Mouse (Mus musculus): ENCODE measurements around the gene Alcam.

The Alcam gene

DNA sequence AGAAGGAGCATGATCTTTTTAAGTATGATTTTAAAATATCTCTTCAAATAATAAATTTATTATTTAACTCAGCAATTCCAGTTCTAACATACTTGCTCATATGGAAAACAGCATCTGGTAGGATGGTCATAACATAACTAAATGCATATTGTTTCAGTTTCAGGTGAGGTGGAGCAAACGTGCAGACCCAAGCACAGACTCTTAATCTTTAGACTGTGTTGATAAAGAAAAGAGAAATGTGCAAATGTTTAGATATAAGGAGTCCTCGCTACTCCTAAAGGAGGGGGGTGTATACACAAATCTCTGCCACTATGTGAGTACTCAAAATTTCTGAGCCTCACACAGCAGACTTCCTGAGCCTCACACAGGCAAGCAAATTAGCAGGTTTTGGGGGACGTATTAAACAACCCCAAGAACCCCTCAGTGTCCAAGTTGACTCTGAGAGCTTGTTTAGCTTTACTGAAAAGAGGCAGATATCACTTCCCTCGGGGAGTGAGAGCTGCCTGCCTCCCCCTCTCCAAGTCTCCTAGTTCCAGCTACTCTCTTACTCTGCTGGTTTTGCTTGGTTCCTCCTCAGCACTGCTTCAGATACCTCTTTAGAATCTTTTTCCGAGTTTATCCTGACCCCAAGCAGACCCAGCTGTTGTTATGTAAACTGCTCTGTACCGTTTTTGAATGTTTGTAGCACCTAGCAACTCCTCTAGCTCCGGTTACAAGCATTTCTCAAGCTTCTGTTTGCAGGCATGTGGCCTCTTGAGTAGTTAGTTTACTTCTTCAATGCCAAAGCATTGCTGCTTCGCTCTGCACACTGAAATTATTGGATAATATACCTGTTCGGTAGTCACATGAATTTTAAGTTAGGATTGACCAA is 10.0 kb downstream of the Alcam start:
- no peak for DNase-seq (ENCODE audit: low read depth in 1 of 2, low spot score in 2 of 2)

DNA sequence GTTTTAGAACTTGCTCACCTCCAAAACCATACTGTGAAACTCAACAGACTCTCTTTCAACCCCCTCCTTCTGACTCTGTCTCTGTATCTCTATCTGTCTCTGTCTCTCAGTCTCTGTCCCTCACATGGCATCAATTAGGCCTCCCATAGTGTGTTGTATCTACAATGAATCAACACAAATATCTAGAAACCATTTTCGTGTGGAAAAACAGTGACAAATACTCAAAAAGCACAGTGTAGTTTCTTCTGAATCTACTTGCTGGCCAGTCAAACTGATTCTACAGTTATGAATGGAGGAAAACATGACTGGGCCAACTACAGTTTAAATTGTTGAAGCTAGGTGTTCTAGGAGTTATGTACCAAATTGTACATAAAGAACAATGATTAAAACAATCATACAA is 10.8 kb downstream of the Alcam start:
- DNase-seq (ENCODE audit: low read depth in 1 of 2, low spot score in 2 of 2) = no peak

GRCm38 (mm10) chr16:52439600-52439999 is 14.3 kb downstream of the Alcam start:
- DNase-seq (ENCODE audit: low read depth in 1 of 2, low spot score in 2 of 2) = no peak

DNA sequence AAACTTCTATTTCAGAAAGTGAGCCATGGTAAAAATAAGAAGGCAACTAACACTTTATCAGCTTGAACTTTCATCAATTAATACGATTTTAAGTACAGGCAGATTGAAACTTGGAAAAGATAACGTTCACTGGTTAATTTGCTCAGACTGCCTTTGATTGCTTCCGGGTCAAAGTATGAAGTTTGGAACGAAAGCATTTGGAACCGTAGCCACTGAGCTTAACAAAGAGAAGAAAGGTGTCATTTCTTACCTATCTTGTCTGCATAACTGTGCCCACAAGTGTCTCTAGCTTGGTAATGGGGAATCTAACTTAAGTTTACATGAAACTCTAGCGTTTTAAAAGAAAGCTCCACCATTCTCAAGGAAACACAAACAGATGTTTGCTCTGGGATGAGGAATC is 14.9 kb downstream of the Alcam start:
- DNase-seq (ENCODE audit: low read depth in 1 of 2, low spot score in 2 of 2) = no peak

DNA sequence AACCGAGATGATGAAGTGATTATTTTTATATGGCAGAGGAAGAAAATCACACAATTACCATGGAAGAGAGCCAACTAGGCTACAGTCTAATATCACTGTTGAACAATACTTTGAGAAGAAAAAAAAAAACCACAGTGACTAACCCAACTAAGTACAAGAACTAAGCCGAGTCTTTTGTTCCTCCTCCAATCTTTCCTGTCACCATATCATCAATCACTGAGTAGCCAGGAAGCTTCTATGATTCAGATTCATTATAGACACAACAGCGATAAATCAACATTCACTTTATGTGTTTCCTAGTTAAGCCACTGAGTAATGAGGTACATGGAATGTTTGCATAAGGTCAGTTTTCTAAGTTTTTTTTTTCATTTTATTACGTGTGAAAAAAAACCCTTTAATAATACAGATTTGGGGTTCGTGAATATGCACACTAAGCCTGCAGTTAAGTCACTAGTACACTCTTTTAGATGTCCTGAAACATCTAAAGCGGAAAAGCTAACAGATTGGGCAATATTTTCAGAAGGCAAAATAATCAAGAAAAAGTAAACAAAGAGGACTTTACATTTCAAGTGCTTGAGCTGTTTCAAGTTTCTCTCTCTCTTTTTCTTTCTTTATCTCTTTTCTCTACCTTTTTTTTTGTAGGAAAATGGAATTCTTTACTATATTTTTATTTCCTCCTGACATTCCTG is 15.5 kb downstream of the Alcam start:
- DNase-seq (ENCODE audit: low read depth in 1 of 2, low spot score in 2 of 2) = no peak

DNA sequence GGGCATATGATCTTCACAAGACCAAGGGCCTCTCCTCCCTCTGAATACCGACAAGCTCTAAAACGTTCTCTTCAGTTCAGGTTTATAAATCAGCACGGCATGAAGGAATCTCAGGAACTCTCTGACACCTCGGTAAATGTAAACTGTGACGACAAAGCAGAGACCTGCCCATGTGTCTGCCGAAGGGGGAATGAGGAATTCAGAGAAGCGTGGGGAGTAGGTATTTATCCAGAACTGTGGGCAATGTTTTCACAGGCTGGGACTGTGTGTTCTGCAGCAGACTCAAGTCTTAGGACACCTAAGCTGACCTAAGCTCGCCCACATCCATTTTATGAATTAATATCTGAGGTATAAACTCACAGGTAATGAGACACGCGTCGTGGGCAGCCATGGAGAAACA is 20.7 kb downstream of the Alcam start:
- DNase-seq (ENCODE audit: low read depth in 1 of 2, low spot score in 2 of 2) = no peak

DNA sequence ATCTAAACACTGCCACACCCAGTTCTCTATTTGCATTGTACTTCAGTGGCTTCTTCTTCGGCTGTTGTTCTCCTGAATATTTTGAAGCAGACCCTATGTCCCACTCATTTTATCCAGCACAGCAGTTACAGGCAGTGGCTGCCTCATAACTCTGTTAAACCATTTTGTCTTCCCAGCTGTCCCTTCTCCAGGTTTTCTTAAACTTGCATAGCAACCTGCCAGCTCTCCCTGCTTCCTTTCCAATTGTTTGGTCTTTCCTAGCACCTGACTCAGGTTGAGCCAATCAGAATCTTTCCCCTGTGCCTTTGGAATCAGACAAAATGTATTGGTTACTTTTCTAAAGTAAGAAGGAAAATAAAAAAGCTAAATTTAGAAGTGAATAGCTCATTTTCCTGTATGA is 21.8 kb downstream of the Alcam start:
- no peak for DNase-seq (ENCODE audit: low read depth in 1 of 2, low spot score in 2 of 2)

- DNase-seq (ENCODE audit: low read depth in 1 of 2, low spot score in 2 of 2) = no peak
These were observed 22.3 kb downstream of the Alcam start for GRCm38 (mm10) chr16:52431590-52431989.

GRCm38 (mm10) chr16:52430073-52430472 is 23.8 kb downstream of the Alcam start:
- no peak for DNase-seq (ENCODE audit: low read depth in 1 of 2, low spot score in 2 of 2)

GRCm38 (mm10) chr16:52429661-52430060 is 24.2 kb downstream of the Alcam start:
- DNase-seq (ENCODE audit: low read depth in 1 of 2, low spot score in 2 of 2) = no peak

DNA sequence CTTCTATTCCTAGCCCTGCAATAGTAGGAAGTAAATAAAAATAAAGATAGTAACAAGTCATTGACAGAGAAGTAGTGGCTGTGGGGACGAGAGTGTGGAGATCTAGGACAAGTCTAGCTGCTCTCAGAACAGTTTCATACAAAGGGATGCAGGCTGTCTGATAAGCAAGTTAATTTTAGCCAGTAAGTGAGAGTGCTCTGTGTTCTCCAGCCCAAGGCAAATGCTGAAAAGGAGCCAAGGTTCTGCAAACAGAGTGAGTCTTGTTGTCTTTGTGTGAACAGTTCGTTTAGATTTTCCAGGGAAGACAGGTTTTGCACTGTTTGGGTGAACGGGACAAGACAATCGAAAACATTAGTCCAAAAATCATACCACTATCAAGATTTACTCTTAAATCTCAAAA is 25.4 kb downstream of the Alcam start:
- DNase-seq (ENCODE audit: low read depth in 1 of 2, low spot score in 2 of 2) = no peak

DNA sequence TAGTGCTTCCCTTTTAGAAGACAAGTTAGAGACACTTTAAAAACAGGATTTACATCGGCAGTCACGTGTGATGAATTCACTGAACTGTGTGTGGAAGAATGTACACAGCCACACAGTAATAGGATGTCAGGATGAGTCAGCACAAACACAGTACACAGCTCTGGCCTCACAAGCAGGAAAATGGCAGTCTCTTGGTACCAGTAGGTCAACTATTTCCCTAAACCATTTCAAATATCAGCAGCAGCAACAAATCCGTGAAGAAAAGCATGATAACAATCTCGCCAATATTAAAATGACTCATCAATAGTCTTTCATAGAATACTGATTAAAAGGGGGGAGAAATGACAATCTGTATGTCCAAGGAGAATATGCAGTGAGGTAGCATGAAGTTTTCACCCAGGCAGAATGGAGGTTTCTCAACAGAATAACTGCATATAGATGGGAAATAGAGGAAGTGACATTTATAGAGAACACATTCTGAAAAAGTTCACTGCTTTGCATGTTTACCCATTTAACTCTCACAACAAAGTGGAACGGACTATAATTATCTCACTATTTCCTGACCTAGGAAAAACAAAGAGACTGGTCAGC is 35.2 kb downstream of the Alcam start:
- DNase-seq (ENCODE audit: low read depth in 1 of 2, low spot score in 2 of 2) = no peak

- DNase-seq (ENCODE audit: low read depth in 1 of 2, low spot score in 2 of 2) = no peak
These were observed 35.9 kb downstream of the Alcam start for GRCm38 (mm10) chr16:52417982-52418381.

- no peak for DNase-seq (ENCODE audit: low read depth in 1 of 2, low spot score in 2 of 2)
These were observed 36.7 kb downstream of the Alcam start for GRCm38 (mm10) chr16:52417146-52417545.

GRCm38 (mm10) chr16:52413714-52414113 is 40.2 kb downstream of the Alcam start:
- no peak for DNase-seq (ENCODE audit: low read depth in 1 of 2, low spot score in 2 of 2)

- no peak for DNase-seq (ENCODE audit: low read depth in 1 of 2, low spot score in 2 of 2)
These were observed 47.8 kb downstream of the Alcam start for GRCm38 (mm10) chr16:52406072-52406471.

DNA sequence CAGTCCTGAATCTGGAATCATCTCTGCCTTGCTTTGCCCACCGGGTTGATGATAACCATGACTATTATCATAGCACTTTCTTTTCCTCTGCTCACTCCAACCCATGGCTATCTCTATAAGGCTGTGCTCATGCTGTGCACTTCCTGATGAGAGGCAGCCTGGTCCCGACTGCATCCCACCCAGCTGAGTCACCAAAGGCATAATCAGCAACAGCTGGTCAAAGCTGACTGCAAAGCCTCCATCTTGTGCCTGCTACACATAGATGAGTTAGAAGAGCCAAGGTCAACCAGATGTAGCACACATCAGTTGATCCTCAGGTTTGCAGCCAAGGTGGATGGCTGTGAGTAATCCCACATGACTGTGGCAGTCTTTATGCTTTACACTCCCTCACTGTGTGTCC is 48.6 kb downstream of the Alcam start:
- DNase-seq (ENCODE audit: low read depth in 1 of 2, low spot score in 2 of 2) = no peak

DNA sequence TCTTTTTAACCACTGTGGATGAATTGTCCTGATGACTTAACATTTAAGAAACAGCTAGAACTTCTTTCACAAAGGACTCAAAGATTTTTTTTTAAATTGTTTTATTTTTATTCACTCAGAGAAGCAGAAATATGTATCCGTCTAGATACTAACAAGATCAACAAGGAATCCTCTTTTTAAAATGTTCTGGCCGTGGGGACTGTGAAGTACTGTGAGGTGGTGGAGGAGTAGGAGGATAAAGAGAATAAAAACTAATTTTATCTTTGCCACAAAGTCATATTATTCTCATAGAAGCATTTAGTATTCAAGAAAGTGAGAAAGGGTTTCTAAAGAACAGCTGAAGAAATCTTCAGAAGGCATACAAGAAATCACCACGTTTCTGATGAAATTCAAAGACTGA is 54.8 kb downstream of the Alcam start:
- DNase-seq (ENCODE audit: low read depth in 1 of 2, low spot score in 2 of 2) = no peak

DNA sequence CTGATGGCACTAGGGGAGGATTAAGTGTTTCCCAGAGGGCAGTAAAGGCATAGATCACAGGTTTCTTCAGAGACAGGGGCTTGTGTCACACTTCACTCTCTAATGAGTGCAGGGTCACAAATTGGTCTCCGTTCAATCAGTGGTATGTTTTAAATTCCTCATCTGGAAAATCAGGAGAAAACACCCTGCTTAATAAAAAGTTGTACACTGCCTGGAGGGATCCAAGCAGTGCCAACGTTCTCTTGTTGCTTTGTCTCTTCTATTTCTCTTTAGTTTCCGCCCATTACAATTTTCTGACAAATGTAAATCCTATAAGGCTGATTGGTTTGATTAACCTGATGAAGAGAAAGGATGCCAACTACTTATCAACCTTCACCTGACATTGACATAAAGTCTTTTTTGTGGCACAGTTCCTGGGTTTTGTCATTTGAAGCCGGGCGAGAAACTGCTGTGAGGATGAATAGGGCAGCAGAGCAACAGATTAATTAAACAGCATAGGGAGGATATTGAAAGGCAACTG is 67.0 kb downstream of the Alcam start:
- no peak for DNase-seq (ENCODE audit: low read depth in 1 of 2, low spot score in 2 of 2)

DNA sequence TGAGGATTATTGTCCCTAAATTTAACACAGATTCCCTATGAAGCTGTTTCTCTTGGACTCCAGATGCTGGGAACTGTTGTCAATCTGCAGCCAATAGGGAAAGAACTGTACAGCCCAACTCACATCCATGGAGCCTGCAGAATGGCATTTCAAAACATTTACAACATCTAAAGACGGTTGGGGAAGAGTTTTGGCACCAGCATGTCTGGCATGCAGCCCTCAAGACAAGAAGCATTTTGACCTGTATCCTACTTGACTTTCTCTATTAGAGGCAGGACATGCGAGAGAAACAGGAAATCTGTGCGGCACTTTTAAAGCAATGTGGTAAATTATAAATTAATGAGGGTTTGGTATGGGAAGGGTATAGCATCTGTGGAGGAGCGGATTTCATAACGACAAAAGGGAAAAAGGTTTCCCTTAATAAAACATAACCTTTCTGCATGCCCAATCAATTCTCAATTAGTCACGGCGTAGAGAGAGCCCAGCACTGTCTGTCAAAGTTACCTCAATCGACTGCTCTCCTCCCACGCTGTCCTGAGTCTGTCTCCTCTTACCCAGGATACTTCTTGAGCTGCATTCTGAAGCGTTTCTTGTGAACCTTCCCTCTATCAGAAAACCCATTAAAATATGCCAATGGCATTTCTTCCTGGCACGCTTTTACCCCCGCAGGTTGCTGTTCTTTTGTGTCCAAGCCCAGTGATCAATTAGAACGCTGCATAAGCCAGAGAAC is 70.3 kb downstream of the Alcam start:
- DNase-seq (ENCODE audit: low read depth in 1 of 2, low spot score in 2 of 2) = no peak
